Mouse (Mus musculus) heart, embryonic 11.5 days (tissue): Measurements from ENCODE around the gene Ece1. TPM values are rescaled to one million over a fixed set of nuclear protein-coding genes. Genes with fewer than 3 reads are reported as not detected.

Experiments used
- ATAC-seq: fragments of 200-750 bp; cut with Nextera tagmentation; replicated peaks from 2 replicates; pipeline ENCODE4 v1.8.0; 2017; ENCODE audit warnings: moderate library complexity; ENCODE audit not compliant: insufficient number of reproducible peaks, low FRiP score, low TSS enrichment
- H3K27ac ChIP-seq: fragments of 300-500 bp; sonication (generic); 2 replicates; pipeline ENCODE4 v1.5.1; 2014; ENCODE audit warnings: mild to moderate bottlenecking, low read depth, low read length
- H3K27me3 ChIP-seq: fragments of 300-500 bp; sonication (generic); 2 replicates; pipeline ENCODE4 v1.6.1; 2014; ENCODE audit warnings: mild to moderate bottlenecking, low read length, mixed read lengths; ENCODE audit not compliant: control insufficient read depth, insufficient read depth
- H3K36me3 ChIP-seq: fragments of 300-500 bp; sonication (generic); 2 replicates; pipeline ENCODE4 v1.6.1; 2014; ENCODE audit warnings: mild to moderate bottlenecking, low read length, moderate library complexity, mixed read lengths; ENCODE audit not compliant: control insufficient read depth, insufficient read depth
- H3K4me1 ChIP-seq: fragments of 300-500 bp; sonication (generic); 2 replicates; pipeline ENCODE4 v1.6.1; 2014; ENCODE audit warnings: low read length; ENCODE audit not compliant: control insufficient read depth, insufficient read depth
- H3K4me2 ChIP-seq: fragments of 300-500 bp; sonication (generic); 2 replicates; pipeline ENCODE4 v1.6.1; 2014; ENCODE audit warnings: mild to moderate bottlenecking, moderate library complexity
- H3K4me3 ChIP-seq: fragments of 300-500 bp; sonication (generic); 2 replicates; pipeline ENCODE4 v1.5.1; 2014; ENCODE audit warnings: low read depth, low read length
- H3K9ac ChIP-seq: fragments of 300-500 bp; sonication (generic); 2 replicates; pipeline ENCODE4 v1.6.1; 2014; ENCODE audit warnings: mild to moderate bottlenecking, low read depth, low read length, moderate library complexity
- H3K9me3 ChIP-seq: fragments of 300-500 bp; sonication (generic); replicated peaks from 2 replicates; pipeline ENCODE4 v1.6.1; 2016; ENCODE audit warnings: low read length; ENCODE audit not compliant: control insufficient read depth
- WGBS: fragments of 180-500 bp; shearing (Covaris S2); extraction: QIAGEN DNeasy Blood & Tissue Kit; methylation state at CpG from one replicate; pipeline ENCODE4 v1.1.7; 2014; ENCODE audit not compliant: insufficient replicate concordance; 5-methylcytosine and 5-hydroxymethylcytosine counted together
- polyA plus RNA-seq: library from polyadenylated mRNA; unstranded; fragments of >200 nt; fragmentation: Nextera tagmentation; extraction: Ambion mirVana; gene quantifications from 2 replicates; pipeline ENCODE4 v1.2.1, GENCODE M21; 2014

Ece1 gene
- polyA plus RNA-seq, 1 experiment from 2014 or later, result 129 TPM

DNA sequence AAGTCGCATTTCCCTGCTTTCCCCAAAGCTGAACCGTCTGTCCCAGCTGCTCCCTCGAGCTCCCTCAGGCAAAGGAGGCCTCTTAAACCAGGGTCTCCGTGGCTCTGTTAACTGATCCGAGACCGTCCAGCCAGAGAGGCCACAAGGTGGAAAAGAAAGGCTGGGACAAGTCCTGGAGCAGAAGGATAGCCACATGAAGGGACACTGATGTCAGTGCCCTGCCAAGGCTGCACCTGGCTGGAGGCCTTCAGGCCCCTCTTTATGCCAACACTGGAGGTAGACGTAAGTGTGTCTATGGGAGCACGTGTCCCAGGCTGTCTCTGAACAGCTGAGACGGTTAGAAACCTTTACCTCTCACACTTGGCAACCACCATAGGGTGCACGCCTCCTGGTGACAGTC, 57.1 kb downstream of the Ece1 start:
- H3K9me3 ChIP-seq, result no peaks in the 10 kb centered on the region
- no peak overlapping the region for H3K4me2 ChIP-seq
- peak overlapping the region; percentile 16; the same call in 1 of the 2 replicates for H3K9ac ChIP-seq
- peak overlapping the region; percentile 92 for H3K27ac ChIP-seq
- peaks cover 8% of the 10 kb centered on the region; the same call in 1 of the 2 replicates for H3K36me3 ChIP-seq
- no peak overlapping the region for H3K4me3 ChIP-seq
- 52% methylated on average over 10 of the region's 10 CpGs for WGBS
- no peak for ATAC-seq
- H3K4me1 ChIP-seq, result peaks cover 52% of the 10 kb centered on the region
- H3K27me3 ChIP-seq, result no peaks in the 10 kb centered on the region

DNA sequence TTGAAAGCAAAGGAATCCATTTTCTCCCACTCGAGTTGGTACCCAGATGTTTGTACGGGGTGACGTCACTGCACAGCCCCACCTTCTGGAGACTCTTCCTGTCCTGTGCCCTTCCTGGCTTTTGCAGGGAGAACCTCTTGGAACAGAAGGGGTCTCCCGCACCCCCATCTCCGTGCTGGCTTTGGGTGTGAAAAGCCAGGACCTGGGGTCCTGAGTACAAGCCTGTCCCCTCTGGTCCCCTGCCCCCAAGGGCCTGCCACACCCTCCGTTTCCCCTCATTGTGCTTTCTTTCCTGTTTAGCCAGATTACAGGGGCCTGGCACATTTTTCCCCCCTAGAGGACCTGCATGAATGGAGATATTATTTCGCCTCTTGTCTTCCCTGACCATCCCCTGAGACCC, 58.0 kb downstream of the Ece1 start:
- no peaks in the 10 kb centered on the region for H3K9me3 ChIP-seq
- H3K27ac ChIP-seq, result peak overlapping the region; percentile 92
- H3K27me3 ChIP-seq, result no peaks in the 10 kb centered on the region
- H3K4me1 ChIP-seq, result peaks cover 51% of the 10 kb centered on the region
- peak; percentile 56 for ATAC-seq
- H3K36me3 ChIP-seq, result peaks cover 9% of the 10 kb centered on the region; the same call in 1 of the 2 replicates
- no peak overlapping the region for H3K4me3 ChIP-seq
- no peak overlapping the region for H3K9ac ChIP-seq
- H3K4me2 ChIP-seq, result peak overlapping the region; percentile 55
- WGBS, result 36% methylated on average over 7 of the region's 7 CpGs

GRCm38 (mm10) chr4:137920500-137920961, 58.5 kb downstream of the Ece1 start:
- H3K4me2 ChIP-seq, result peak overlapping the region; percentile 55
- peaks cover 51% of the 10 kb centered on the region for H3K4me1 ChIP-seq
- no peak; the same call in 1 of the 2 replicates for ATAC-seq
- peak overlapping the region; percentile 63 for H3K9ac ChIP-seq
- peaks cover 9% of the 10 kb centered on the region; the same call in 1 of the 2 replicates for H3K36me3 ChIP-seq
- WGBS, result 15% methylated on average over 10 of the region's 10 CpGs
- no peaks in the 10 kb centered on the region for H3K27me3 ChIP-seq
- H3K9me3 ChIP-seq, result no peaks in the 10 kb centered on the region
- no peak overlapping the region for H3K4me3 ChIP-seq
- peak overlapping the region; percentile 92 for H3K27ac ChIP-seq

- H3K36me3 ChIP-seq, result peaks cover 13% of the 10 kb centered on the region
- peaks cover 55% of the 10 kb centered on the region for H3K4me1 ChIP-seq
- no peaks in the 10 kb centered on the region for H3K9me3 ChIP-seq
- H3K4me2 ChIP-seq, result peak overlapping the region; percentile 55
- 76% methylated on average over 11 of the region's 11 CpGs for WGBS
- H3K27ac ChIP-seq, result peak overlapping the region; percentile 92; the same call in 1 of the 2 replicates
- no peaks in the 10 kb centered on the region for H3K27me3 ChIP-seq
- H3K4me3 ChIP-seq, result no peak overlapping the region
- no peak for ATAC-seq
- no peak overlapping the region for H3K9ac ChIP-seq
These were observed 59.5 kb downstream of the Ece1 start for GRCm38 (mm10) chr4:137921510-137921909.

DNA sequence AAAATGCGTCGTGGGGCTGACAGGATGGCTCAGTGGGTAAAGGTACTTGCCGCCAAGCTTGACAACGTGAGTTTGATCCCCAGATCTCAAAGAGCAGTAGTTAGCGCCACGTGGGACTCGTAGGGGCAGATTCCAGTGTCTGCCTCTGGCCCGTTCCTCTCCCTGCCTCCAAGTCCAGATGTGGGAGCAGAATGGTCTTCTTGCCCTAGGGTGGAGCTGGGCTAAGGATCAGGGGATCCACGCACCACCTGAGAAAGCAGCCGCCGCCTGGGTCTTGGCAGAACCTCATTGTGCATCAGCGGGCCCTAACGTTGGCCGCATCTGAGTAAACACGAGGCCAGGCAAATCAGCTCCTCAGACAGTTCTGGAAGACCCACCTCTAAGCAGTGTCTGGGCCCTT, 61.0 kb downstream of the Ece1 start:
- Histone ChIP-seq H3K36me3 (peaks cover 13% of the 10 kb centered on the region), H3K4me1 (peaks cover 52% of the 10 kb centered on the region), H3K4me3 (no peak overlapping the region), H3K9ac (0 out of 2 replicates have a peak overlapping the region, but pooled peaks have one; percentile 5), H3K4me2 (no peak overlapping the region), H3K9me3 (no peaks in the 10 kb centered on the region), H3K27ac (no peak overlapping the region), H3K27me3 (no peaks in the 10 kb centered on the region)
- ATAC-seq, result no peak
- WGBS, result 82% methylated on average over 15 of the region's 15 CpGs

- H3K4me2 ChIP-seq, result no peak overlapping the region
- ATAC-seq, result no peak
- WGBS, result 64% methylated on average over 4 of the region's 4 CpGs
- peaks cover 15% of the 10 kb centered on the region for H3K36me3 ChIP-seq
- H3K27ac ChIP-seq, result no peak overlapping the region
- no peaks in the 10 kb centered on the region for H3K9me3 ChIP-seq
- peaks cover 52% of the 10 kb centered on the region for H3K4me1 ChIP-seq
- H3K27me3 ChIP-seq, result no peaks in the 10 kb centered on the region
- no peak overlapping the region for H3K9ac ChIP-seq
- no peak overlapping the region for H3K4me3 ChIP-seq
These were observed 63.1 kb downstream of the Ece1 start for GRCm38 (mm10) chr4:137925176-137925575.

- H3K9ac ChIP-seq, result no peak overlapping the region
- 79% methylated on average over 14 of the region's 14 CpGs for WGBS
These were observed 64.1 kb downstream of the Ece1 start for GRCm38 (mm10) chr4:137926161-137926560.

DNA sequence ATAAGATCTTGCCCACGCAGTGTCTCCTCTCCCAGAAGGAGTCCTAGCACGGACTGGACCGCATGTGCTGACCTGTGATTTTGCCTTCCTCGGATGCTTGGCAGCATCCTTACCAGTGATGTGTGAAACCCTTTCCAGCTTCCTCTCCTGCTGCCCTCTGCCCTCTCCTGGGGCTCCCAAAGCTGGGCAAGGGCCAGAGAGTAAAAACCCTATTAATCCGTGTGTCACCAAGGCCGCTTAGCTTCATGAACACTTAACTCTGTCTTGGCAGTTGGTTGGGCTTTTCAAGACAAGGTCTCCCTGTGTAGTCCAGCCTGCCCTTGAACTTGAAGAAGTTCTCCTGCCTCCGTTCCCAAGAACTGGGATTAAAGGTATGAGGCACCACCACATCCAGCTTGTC, 65.1 kb downstream of the Ece1 start:
- H3K9ac ChIP-seq, result no peak overlapping the region
- H3K9me3 ChIP-seq, result no peaks in the 10 kb centered on the region
- no peaks in the 10 kb centered on the region for H3K27me3 ChIP-seq
- peak overlapping the region; percentile 41 for H3K27ac ChIP-seq
- H3K4me2 ChIP-seq, result no peak overlapping the region
- H3K36me3 ChIP-seq, result peaks cover 12% of the 10 kb centered on the region
- H3K4me1 ChIP-seq, result peaks cover 57% of the 10 kb centered on the region
- ATAC-seq, result no peak
- H3K4me3 ChIP-seq, result no peak overlapping the region
- WGBS, result 59% methylated on average over 7 of the region's 7 CpGs

More at GRCm38 (mm10) chr4:137926161-137926560, 64.1 kb downstream of the Ece1 start:
- no peak overlapping the region for H3K4me2 ChIP-seq
- no peaks in the 10 kb centered on the region for H3K9me3 ChIP-seq
- H3K4me1 ChIP-seq, result peaks cover 52% of the 10 kb centered on the region
- peaks cover 15% of the 10 kb centered on the region for H3K36me3 ChIP-seq
- H3K27ac ChIP-seq, result no peak overlapping the region
- no peaks in the 10 kb centered on the region for H3K27me3 ChIP-seq
- no peak for ATAC-seq
- no peak overlapping the region for H3K4me3 ChIP-seq
